Mouse (Mus musculus) E14TG2a.4 (cell line): ENCODE results near the gene Aknad1.

Experiments
- CTCF ChIP-seq: conservative IDR thresholded peaks from 2 replicates; pipeline ENCODE4 v1.5.1; 2014; ENCODE audit warnings: low read length
- POU5F1 ChIP-seq: IDR thresholded peaks from 2 replicates; pipeline ENCODE4 v1.6.1; 2014; ENCODE audit warnings: low read length, borderline replicate concordance

DNA sequence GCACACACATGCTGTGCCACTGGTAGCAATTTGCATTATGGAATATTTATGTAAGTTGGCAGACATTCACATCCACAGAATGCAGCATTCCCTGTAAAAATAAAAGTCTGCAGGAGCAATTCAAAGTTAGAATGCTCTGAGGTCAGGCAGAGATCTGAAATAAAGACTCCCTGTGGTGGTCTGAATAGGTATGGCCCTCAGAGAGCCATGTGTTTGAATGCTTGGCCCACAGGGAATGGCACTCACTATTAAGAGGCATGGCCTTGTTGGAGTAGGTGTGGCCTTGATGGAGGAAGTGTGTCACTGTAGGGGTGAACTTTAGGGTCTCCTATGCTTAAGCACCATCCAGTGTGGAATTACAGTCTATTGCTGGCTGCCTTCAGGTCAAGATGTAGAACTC, 53.0 kb downstream of the Aknad1 start:
- TF ChIP-seq POU5F1, result no peak
- no peak for TF ChIP-seq CTCF
